Mouse (Mus musculus) hematopoietic multipotent progenitor cell, adult 10-12 weeks (in vitro differentiated cells): Measurements from ENCODE around the gene D16Ertd472e. TPM values are rescaled to one million over a fixed set of nuclear protein-coding genes. Genes with fewer than 3 reads are reported as not detected.

Experiments
- polyA plus RNA-seq: library from polyadenylated mRNA; stranded (reverse); fragments of >175 nt; gene quantifications from 2 replicates; pipeline ENCODE4 v1.2.3, GENCODE M21; 2012; ENCODE audit warnings: low replicate concordance

Gene D16Ertd472e
- polyA plus RNA-seq: 19.4 and 41.9 TPM in 2 replicates

DNA sequence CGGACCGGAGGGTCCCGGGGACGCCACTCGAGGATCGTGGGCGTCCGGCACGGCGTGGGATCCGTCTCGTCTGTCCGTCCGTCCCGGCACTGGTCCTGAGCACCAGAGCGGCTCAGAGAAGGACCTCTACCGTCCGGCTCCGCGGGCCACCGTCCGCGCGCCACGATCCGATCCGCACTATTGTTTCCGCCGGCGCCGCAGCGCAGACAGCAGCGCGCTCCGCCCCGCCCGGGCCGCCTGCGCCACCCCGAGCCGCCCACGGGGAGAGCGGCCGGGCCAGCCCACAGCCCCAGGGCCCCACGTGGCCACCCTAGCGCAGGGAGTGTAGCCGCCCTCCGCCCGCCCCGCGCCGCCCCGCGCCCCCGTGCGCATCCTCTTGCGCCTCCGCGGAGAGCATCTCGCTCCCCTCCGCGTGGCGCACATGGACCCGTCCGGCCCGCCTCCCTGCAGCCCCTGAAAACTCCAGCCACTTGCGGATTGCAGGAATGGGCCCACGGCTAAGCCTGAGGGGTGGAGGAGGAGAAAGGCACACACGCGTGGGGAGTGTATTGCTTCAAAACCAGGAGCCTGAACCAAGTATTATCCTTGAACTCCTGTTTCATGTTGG, at the start of gene D16Ertd472e:
Gene D16Ertd472e (minus strand): TSS at position 231 of the 607 bp plus-strand sequence.

Other genes with a start within 250 kb of the D16Ertd472e start
- 4.5 TPM in 2 replicates for gene Btg3, start 199.5 kb downstream of the D16Ertd472e start, polyA plus RNA-seq